Mouse (Mus musculus) lung, adult 2 months (tissue): ENCODE results near the gene Akr1b3. TPM values are rescaled to one million over a fixed set of nuclear protein-coding genes. Genes with fewer than 3 reads are reported as not detected.
"Not testable (repeated sequence)": the region's sequence is repeated elsewhere in the genome, so short reads cannot be mapped to it uniquely, and the experiment has no call there.

ENCODE experiments used
- DNase-seq: peaks from one replicate; pipeline ENCODE4 v3.0.0; 2022
- H3K4me1 ChIP-seq: fragments of 200-500 bp; 2 replicates; pipeline ENCODE4 v1.6.1; 2011; ENCODE audit warnings: low read length; ENCODE audit not compliant: control insufficient read depth, insufficient read depth
- H3K4me3 ChIP-seq: fragments of 200-500 bp; replicated peaks from 2 replicates; pipeline ENCODE3; 2011; ENCODE audit warnings: low read depth, mild to moderate bottlenecking, control low read depth, low read length; ENCODE audit errors: extremely low read depth
- CTCF ChIP-seq: fragments of 200-500 bp; IDR thresholded peaks from 2 replicates; pipeline ENCODE4 v1.5.1; 2011; ENCODE audit warnings: mild to moderate bottlenecking, low read length, control low read depth; ENCODE audit not compliant: insufficient read depth
- POLR2A ChIP-seq: fragments of 200-500 bp; IDR thresholded peaks from 2 replicates; pipeline ENCODE4 v1.6.1; 2011; ENCODE audit warnings: low read depth, mild to moderate bottlenecking, control low read depth, low read length, borderline replicate concordance; ENCODE audit errors: extremely low read depth
- WGBS: fragments of 180-500 bp; shearing (Covaris S2); methylation state at CpG from one replicate; pipeline ENCODE4 v1.1.7; 2018; 5-methylcytosine and 5-hydroxymethylcytosine counted together
- polyA plus RNA-seq: library from polyadenylated mRNA; depleted of rRNA; stranded (reverse); fragments of >200 nt; gene quantifications from 2 replicates; pipeline ENCODE4 v1.2.3, GENCODE M21; 2012

Akr1b3 gene
- polyA plus RNA-seq, 1 experiment: 153 TPM

- DNase-seq: no peak
- H3K4me3 ChIP-seq: no peak overlapping the region
- H3K4me1 ChIP-seq: peaks cover 3% of the 10 kb centered on the region; the same call in 1 of the 2 replicates
- WGBS: 64% methylated on average over 12 of the region's 12 CpGs
- TF ChIP-seq POLR2A (no peak), CTCF (no peak)
These were observed 32.9 kb upstream of the Akr1b3 start for GRCm38 (mm10) chr6:34350037-34350699.

GRCm38 (mm10) chr6:34346096-34346898 is 29.0 kb upstream of the Akr1b3 start:
- Histone ChIP-seq H3K4me1 (no peaks in the 10 kb centered on the region), H3K4me3 (no peak overlapping the region)
- TF ChIP-seq POLR2A (no peak), CTCF (peak; percentile 96)
- WGBS: 53% methylated on average over 14 of the region's 14 CpGs
- DNase-seq: peak; percentile 72

GRCm38 (mm10) chr6:34344935-34345334 is 27.7 kb upstream of the Akr1b3 start:
- 29% methylated on average over 9 of the region's 9 CpGs for WGBS
- no peak for TF ChIP-seq CTCF
- TF ChIP-seq POLR2A: no peak
- DNase-seq: peak; percentile 27
- no peaks in the 10 kb centered on the region for H3K4me1 ChIP-seq
- no peak overlapping the region for H3K4me3 ChIP-seq

GRCm38 (mm10) chr6:34344135-34344850 is 27.0 kb upstream of the Akr1b3 start:
- no peaks in the 10 kb centered on the region for H3K4me1 ChIP-seq
- no peak overlapping the region for H3K4me3 ChIP-seq
- 70% methylated on average over 10 of the region's 10 CpGs for WGBS
- no peak for TF ChIP-seq POLR2A
- TF ChIP-seq CTCF: no peak
- no peak for DNase-seq

- TF ChIP-seq CTCF (no peak), POLR2A (no peak)
- 71% methylated on average over 6 of the region's 6 CpGs for WGBS
- Histone ChIP-seq H3K4me1 (no peaks in the 10 kb centered on the region), H3K4me3 (no peak overlapping the region)
- no peak for DNase-seq
These were observed 26.1 kb upstream of the Akr1b3 start for GRCm38 (mm10) chr6:34343426-34343825.

- Histone ChIP-seq H3K4me3 (no peak overlapping the region), H3K4me1 (no peaks in the 10 kb centered on the region)
- WGBS: 80% methylated on average over 2 of the region's 2 CpGs
- TF ChIP-seq POLR2A: no peak
- no peak for TF ChIP-seq CTCF
- no peak for DNase-seq
These were observed 25.2 kb upstream of the Akr1b3 start for GRCm38 (mm10) chr6:34342476-34342875.

- no peak for DNase-seq
- TF ChIP-seq POLR2A (no peak), CTCF (no peak)
- Histone ChIP-seq H3K4me1 (no peaks in the 10 kb centered on the region), H3K4me3 (no peak overlapping the region)
- 74% methylated on average over 4 of the region's 4 CpGs for WGBS
These were observed 24.7 kb upstream of the Akr1b3 start for GRCm38 (mm10) chr6:34341991-34342390.

GRCm38 (mm10) chr6:34337799-34338198 is 20.5 kb upstream of the Akr1b3 start:
- TF ChIP-seq POLR2A (no peak), CTCF (no peak)
- 81% methylated on average over 2 of the region's 2 CpGs for WGBS
- Histone ChIP-seq H3K4me1 (0 out of 2 replicates have a peak, but pooled peaks cover 2% of the 10 kb centered on the region), H3K4me3 (no peak overlapping the region)
- no peak for DNase-seq

- 42% methylated on average over 5 of the region's 5 CpGs for WGBS
- peak; percentile 34 for DNase-seq
- 0 out of 2 replicates have a peak, but pooled peaks cover 2% of the 10 kb centered on the region for H3K4me1 ChIP-seq
- TF ChIP-seq CTCF: no peak
- no peak for TF ChIP-seq POLR2A
- H3K4me3 ChIP-seq: no peak overlapping the region
These were observed 17.4 kb upstream of the Akr1b3 start for GRCm38 (mm10) chr6:34334673-34335072.

GRCm38 (mm10) chr6:34331804-34332203 is 14.5 kb upstream of the Akr1b3 start:
- WGBS: 90% methylated on average over 12 of the region's 12 CpGs
- not testable (repeated sequence) for H3K4me3 ChIP-seq, DNase-seq, H3K4me1 ChIP-seq
